Mouse (Mus musculus): ENCODE data around the gene Gm21725.
"Not testable (repeated sequence)": the region's sequence is repeated elsewhere in the genome, so short reads cannot be mapped to it uniquely, and the experiment has no call there.

The Gm21725 gene

GRCm38 (mm10) chrY:13348963-13349362, at the start of gene Gm21725:
Gene Gm21725, minus strand, starts transcription at chrY:13349063.
- DNase-seq (ENCODE audit: inconsistent ontology term), result not testable (repeated sequence)

Data from Muller cell, postnatal 12 days (primary cell).